Mouse (Mus musculus) forebrain, embryonic 16.5 days (tissue): ENCODE measurements around the gene Svbp. TPM values are rescaled to one million over a fixed set of nuclear protein-coding genes. Genes with fewer than 3 reads are reported as not detected.

Source experiments
- ATAC-seq: fragments of 200-750 bp; cut with Nextera tagmentation; 2 replicates; pipeline ENCODE4 v1.8.0; 2017; ENCODE audit warnings: mild to moderate bottlenecking, moderate library complexity
- H3K27ac ChIP-seq: fragments of 300-500 bp; sonication (generic); 2 replicates; pipeline ENCODE4 v1.5.1; 2014; ENCODE audit warnings: low read length, control low read depth
- H3K27me3 ChIP-seq: fragments of 300-500 bp; sonication (generic); replicated peaks from 2 replicates; pipeline ENCODE4 v1.6.1; 2014; ENCODE audit warnings: low read length; ENCODE audit not compliant: control insufficient read depth, insufficient read depth
- H3K36me3 ChIP-seq: fragments of 300-500 bp; sonication (generic); 2 replicates; pipeline ENCODE4 v1.6.1; 2014; ENCODE audit not compliant: control insufficient read depth, insufficient read depth
- H3K4me1 ChIP-seq: fragments of 300-500 bp; sonication (generic); replicated peaks from 2 replicates; pipeline ENCODE4 v1.6.1; 2014; ENCODE audit warnings: low read length; ENCODE audit not compliant: control insufficient read depth, insufficient read depth
- H3K4me2 ChIP-seq: fragments of 300-500 bp; sonication (generic); 2 replicates; pipeline ENCODE4 v1.6.1; 2014; ENCODE audit warnings: mild to moderate bottlenecking, low read length, control low read depth
- H3K4me3 ChIP-seq: fragments of 300-500 bp; sonication (generic); replicated peaks from 2 replicates; pipeline ENCODE4 v1.5.1; 2014; ENCODE audit warnings: mild to moderate bottlenecking, low read length, control low read depth
- H3K9ac ChIP-seq: fragments of 300-500 bp; sonication (generic); replicated peaks from 2 replicates; pipeline ENCODE4 v1.6.1; 2014; ENCODE audit warnings: low read depth, low read length, control low read depth
- H3K9me3 ChIP-seq: fragments of 300-500 bp; sonication (generic); 2 replicates; pipeline ENCODE4 v1.6.1; 2016; ENCODE audit warnings: low read length; ENCODE audit not compliant: control insufficient read depth
- WGBS: fragments of 180-500 bp; shearing (Covaris S2); extraction: QIAGEN DNeasy Blood & Tissue Kit; methylation state at CpG from one replicate; pipeline ENCODE4 v1.1.7; 2014; 5-methylcytosine and 5-hydroxymethylcytosine counted together
- polyA plus RNA-seq: library from polyadenylated mRNA; unstranded; fragments of >200 nt; fragmentation: Nextera tagmentation; extraction: Ambion mirVana; gene quantifications from 2 replicates; pipeline ENCODE4 v1.2.1, GENCODE M21; 2015

The Svbp gene
- polyA plus RNA-seq, 1 experiment from 2014 or later, result 249 TPM

- 93% methylated on average over 4 of the region's 4 CpGs for WGBS
Observed at GRCm38 (mm10) chr4:119185771-119186170, 9.3 kb upstream of the Svbp start.

GRCm38 (mm10) chr4:119188060-119188785 lies 6.9 kb upstream of the Svbp start:
- H3K9me3 ChIP-seq, result no peaks in the 10 kb centered on the region
- WGBS, result 59% methylated on average over 11 of the region's 11 CpGs
- H3K4me2 ChIP-seq, result no peak overlapping the region
- no peak overlapping the region for H3K9ac ChIP-seq
- H3K4me3 ChIP-seq, result no peak overlapping the region
- no peaks in the 10 kb centered on the region for H3K27me3 ChIP-seq
- H3K27ac ChIP-seq, result no peak overlapping the region
- no peaks in the 10 kb centered on the region for H3K36me3 ChIP-seq
- no peak for ATAC-seq
- no peaks in the 10 kb centered on the region for H3K4me1 ChIP-seq

More at GRCm38 (mm10) chr4:119185771-119186170, 9.3 kb upstream of the Svbp start:
- H3K4me1 ChIP-seq, result no peaks in the 10 kb centered on the region
- H3K9ac ChIP-seq, result no peak overlapping the region
- H3K4me3 ChIP-seq, result no peak overlapping the region
- no peaks in the 10 kb centered on the region for H3K36me3 ChIP-seq
- no peak for ATAC-seq
- no peaks in the 10 kb centered on the region for H3K27me3 ChIP-seq
- no peak overlapping the region for H3K4me2 ChIP-seq
- H3K9me3 ChIP-seq, result no peaks in the 10 kb centered on the region
- no peak overlapping the region for H3K27ac ChIP-seq

DNA sequence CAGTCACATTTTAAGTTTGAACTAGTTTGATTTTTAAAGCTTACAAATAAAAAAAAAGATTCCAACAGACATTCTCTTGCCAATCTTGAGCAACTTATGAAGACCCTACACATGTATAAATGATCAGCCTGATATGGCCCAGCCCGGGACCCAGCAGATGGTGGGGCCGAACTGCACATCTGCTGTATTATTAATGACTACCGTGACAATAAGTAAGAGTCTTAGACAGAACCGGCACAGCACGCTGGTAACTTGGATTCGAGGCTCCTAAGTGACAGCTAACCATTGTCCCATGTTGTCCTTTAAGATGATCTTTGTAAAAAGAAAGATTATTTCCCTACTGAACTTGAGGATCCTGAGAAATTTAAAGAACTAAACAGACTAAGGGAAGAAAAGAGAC lies 5.7 kb upstream of the Svbp start:
- H3K36me3 ChIP-seq, result no peaks in the 10 kb centered on the region
- ATAC-seq, result no peak
- H3K4me1 ChIP-seq, result no peaks in the 10 kb centered on the region
- no peak overlapping the region for H3K4me2 ChIP-seq
- 65% methylated on average over 6 of the region's 6 CpGs for WGBS
- no peak overlapping the region for H3K27ac ChIP-seq
- no peaks in the 10 kb centered on the region for H3K9me3 ChIP-seq
- no peak overlapping the region for H3K4me3 ChIP-seq
- no peak overlapping the region for H3K9ac ChIP-seq
- H3K27me3 ChIP-seq, result no peaks in the 10 kb centered on the region

DNA sequence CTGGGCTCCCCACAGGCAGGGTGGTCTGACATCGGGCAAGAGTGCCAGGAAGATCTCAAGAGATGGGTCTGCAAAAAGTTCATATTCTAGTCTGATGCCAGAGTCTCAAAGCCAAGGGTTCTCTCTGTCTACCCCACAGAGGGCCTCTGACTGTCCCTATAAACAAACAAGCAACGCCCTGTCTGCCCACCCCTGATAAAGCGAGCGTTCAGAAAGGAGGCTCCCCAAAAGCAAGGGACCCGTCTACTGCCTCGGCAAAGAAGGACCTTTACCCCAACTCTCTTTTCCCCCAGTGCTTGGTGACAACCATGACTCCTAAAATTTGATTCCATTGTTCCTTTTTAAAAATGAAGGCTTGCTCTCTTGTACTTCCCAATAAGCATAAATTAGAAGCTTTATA lies 5.2 kb upstream of the Svbp start, which contains the start of gene Ermap:
Gene Ermap (minus strand): TSS at position 148 of the 400 bp plus-strand sequence.
- 84% methylated on average over 6 of the region's 6 CpGs for WGBS
- Histone ChIP-seq H3K4me1 (no peaks in the 10 kb centered on the region), H3K9ac (no peak within 1 kb of the TSS), H3K36me3 (no peaks in the 10 kb centered on the region), H3K9me3 (no peaks in the 10 kb centered on the region), H3K27ac (no peak within 1 kb of the TSS), H3K4me2 (no peak within 1 kb of the TSS), H3K4me3 (no peak within 1 kb of the TSS), H3K27me3 (no peaks in the 10 kb centered on the region)
- ATAC-seq, result no peak

DNA sequence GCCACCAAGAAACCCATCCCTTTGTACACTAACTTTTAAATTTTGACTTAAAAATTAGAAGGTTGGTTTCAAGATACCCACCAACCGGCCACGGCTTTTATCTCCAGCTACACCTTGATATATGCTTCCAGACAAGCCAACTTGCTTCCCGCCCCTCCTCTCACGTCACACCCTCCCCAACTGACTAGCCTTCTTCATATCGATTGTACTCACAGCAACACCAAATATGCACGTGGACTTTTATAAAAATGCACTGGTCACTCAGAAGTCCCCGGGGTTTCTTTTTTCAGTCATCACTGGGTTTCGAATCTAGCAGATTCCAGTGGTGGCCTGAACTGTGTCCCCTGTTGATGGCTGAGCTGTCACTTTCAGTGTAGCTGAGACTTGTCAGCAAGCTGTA lies 4.5 kb upstream of the Svbp start:
- no peak overlapping the region for H3K9ac ChIP-seq
- no peak overlapping the region for H3K27ac ChIP-seq
- H3K9me3 ChIP-seq, result no peaks in the 10 kb centered on the region
- no peaks in the 10 kb centered on the region for H3K36me3 ChIP-seq
- H3K27me3 ChIP-seq, result no peaks in the 10 kb centered on the region
- ATAC-seq, result no peak
- no peaks in the 10 kb centered on the region for H3K4me1 ChIP-seq
- no peak overlapping the region for H3K4me2 ChIP-seq
- H3K4me3 ChIP-seq, result no peak overlapping the region
- 86% methylated on average over 8 of the region's 8 CpGs for WGBS

DNA sequence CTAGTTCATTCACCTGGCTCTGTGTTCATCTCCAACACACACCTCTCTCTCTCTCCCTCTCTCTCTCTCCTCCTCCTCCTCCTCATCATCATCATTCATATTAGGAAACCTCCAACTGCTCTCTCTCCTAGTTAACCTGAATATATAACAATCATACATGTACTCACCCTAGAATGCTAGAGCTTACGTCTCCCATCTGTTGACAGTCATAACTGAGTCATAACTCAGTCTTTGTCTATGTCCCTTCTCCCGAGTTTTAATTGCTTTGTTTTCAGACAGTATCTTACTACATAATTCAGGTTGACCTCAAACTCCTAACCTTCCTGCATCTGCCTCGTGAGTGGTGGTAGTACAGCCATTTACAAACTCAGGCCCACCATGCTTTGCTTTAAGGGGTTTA lies 3.8 kb upstream of the Svbp start:
- Histone ChIP-seq H3K27me3 (no peaks in the 10 kb centered on the region), H3K4me3 (no peak overlapping the region), H3K4me2 (no peak overlapping the region), H3K9me3 (no peaks in the 10 kb centered on the region), H3K36me3 (no peaks in the 10 kb centered on the region), H3K9ac (no peak overlapping the region), H3K27ac (no peak overlapping the region), H3K4me1 (peaks cover 3% of the 10 kb centered on the region)
- 73% methylated on average over 3 of the region's 3 CpGs for WGBS
- no peak for ATAC-seq

- no peak overlapping the region for H3K4me2 ChIP-seq
- H3K4me3 ChIP-seq, result no peak overlapping the region
- no peaks in the 10 kb centered on the region for H3K9me3 ChIP-seq
- H3K27ac ChIP-seq, result no peak overlapping the region
- peaks cover 15% of the 10 kb centered on the region for H3K4me1 ChIP-seq
- no peaks in the 10 kb centered on the region for H3K36me3 ChIP-seq
- no peak for ATAC-seq
- no peaks in the 10 kb centered on the region for H3K27me3 ChIP-seq
- WGBS, result 90% methylated on average over 4 of the region's 4 CpGs
- H3K9ac ChIP-seq, result no peak overlapping the region
Observed at GRCm38 (mm10) chr4:119192757-119193156, 2.3 kb upstream of the Svbp start.

DNA sequence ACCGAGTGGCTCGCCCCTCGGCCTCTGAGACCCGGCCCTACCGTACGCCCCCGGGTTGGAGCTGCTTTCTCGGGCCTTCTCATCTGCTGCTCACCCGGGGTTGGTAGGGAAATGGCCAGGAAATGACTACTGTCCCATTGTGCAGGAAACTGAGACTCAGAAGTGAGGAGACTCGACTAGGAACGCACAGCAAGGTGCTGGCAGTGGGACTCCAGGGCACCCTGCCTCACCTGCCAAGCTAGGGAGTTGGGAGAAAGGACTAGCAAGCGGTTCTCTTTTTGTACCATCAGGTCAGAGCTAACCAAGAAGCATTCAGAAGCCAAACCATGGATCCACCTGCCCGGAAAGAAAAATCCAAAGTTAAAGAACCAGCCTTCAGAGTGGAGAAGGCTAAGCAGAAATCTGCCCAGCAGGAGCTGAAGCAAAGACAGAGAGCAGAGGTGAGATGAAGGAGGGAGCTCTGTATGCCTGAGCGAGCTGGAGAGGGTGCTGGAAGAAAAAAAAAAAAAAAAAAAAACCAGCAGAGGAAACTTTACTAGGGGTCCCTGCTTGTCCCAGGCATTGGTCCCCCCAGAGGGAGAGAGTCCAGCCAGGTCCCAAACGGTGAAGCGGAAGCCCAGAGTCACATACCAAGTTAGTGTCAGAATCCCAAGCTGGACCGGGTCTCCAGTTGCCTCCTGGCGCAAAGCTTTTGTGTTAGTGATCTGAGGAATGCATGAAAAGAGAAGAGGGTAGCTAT lies 645 bp downstream of the Svbp start:
- ATAC-seq, result 0 out of 2 replicates have a peak, but pooled peaks have one; percentile 9
- Histone ChIP-seq H3K27ac (peak overlapping the region; percentile 69), H3K9ac (peak overlapping the region; percentile 83), H3K4me1 (peaks cover 20% of the 10 kb centered on the region), H3K4me2 (peak overlapping the region; percentile 59), H3K4me3 (peak overlapping the region; percentile 87), H3K9me3 (no peaks in the 10 kb centered on the region), H3K36me3 (no peaks in the 10 kb centered on the region), H3K27me3 (no peaks in the 10 kb centered on the region)
- WGBS, result 7% methylated on average over 18 of the region's 18 CpGs

- WGBS, result 89% methylated on average over 6 of the region's 6 CpGs
- H3K27me3 ChIP-seq, result no peaks in the 10 kb centered on the region
- peaks cover 20% of the 10 kb centered on the region for H3K4me1 ChIP-seq
- no peak overlapping the region for H3K4me3 ChIP-seq
- ATAC-seq, result no peak
- H3K9me3 ChIP-seq, result no peaks in the 10 kb centered on the region
- H3K4me2 ChIP-seq, result no peak overlapping the region
- H3K36me3 ChIP-seq, result 0 out of 2 replicates have a peak, but pooled peaks cover 3% of the 10 kb centered on the region
- H3K27ac ChIP-seq, result no peak overlapping the region
- no peak overlapping the region for H3K9ac ChIP-seq
Observed at GRCm38 (mm10) chr4:119198105-119198504, 3.0 kb downstream of the Svbp start.
